In the genomic region with DNA sequence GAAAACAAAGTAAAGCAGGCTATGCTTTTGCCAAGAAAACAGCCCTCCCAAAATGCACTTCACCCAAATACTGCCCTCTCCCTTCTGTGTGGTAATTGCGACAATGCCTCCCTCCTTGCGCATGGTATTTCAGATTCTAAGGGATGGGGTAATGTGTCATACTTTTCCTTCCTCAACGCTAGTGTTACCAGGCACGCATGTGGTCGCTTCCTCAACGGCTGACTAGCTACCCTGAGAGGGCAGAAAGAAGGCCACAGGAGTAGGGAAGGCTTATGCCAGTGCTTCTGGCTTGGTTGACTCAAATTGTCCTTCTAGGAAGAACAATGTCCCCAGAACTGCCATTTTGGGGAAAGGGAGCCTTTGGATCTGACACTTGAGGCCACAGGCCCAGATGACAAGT, we compare ENCODE assay signal across 13 mouse cellular contexts.
"Had no signal": no experiment of that assay in that cellular context is flagged by ENCODE, and none has a peak within 500 bp of the region (broad histone marks: within the 10 kb centered on the region; RNA-seq: fewer than 3 reads in every experiment).

No protein-coding gene starts in this region.

- DNase-seq: kidney, adult 18-20 months; kidney, adult 9 months; kidney, postnatal 14 days; kidney, postnatal 4 days; left cerebral cortex, postnatal 4 days; liver, postnatal 0 days; lung, embryonic 14.5 days; lung, postnatal 36 days; midbrain, embryonic 14.5 days; thymus, adult 2 months; thymus, postnatal 36 days had no signal

- ATAC-seq: intestine, embryonic 16.5 days; liver, postnatal 0 days; lung, postnatal 0 days had no signal
